Mouse (Mus musculus) embryonic fibroblast, embryonic 13.5 days (primary cell): Measurements from ENCODE around the gene Gm45337. TPM values are rescaled to one million over a fixed set of nuclear protein-coding genes. Genes with fewer than 3 reads are reported as not detected.
"Not testable (repeated sequence)": the region's sequence is repeated elsewhere in the genome, so short reads cannot be mapped to it uniquely, and the experiment has no call there.

Experiments used
- H3K27ac ChIP-seq: 2 replicates; pipeline ENCODE4 v1.5.1; 2012; ENCODE audit warnings: low read length, control low read depth, inconsistent platforms; ENCODE audit not compliant: insufficient read depth
- H3K4me1 ChIP-seq: 2 replicates; pipeline ENCODE4 v1.6.1; 2011; ENCODE audit warnings: low read length; ENCODE audit not compliant: control insufficient read depth, insufficient read depth
- H3K4me3 ChIP-seq: 2 replicates; pipeline ENCODE4 v1.5.1; 2011; ENCODE audit warnings: mild to moderate bottlenecking, control low read depth, low read length; ENCODE audit not compliant: insufficient read depth
- CTCF ChIP-seq: IDR thresholded peaks from 2 replicates; pipeline ENCODE4 v1.5.1; 2011; ENCODE audit warnings: mild to moderate bottlenecking, control low read depth, low read length, moderate library complexity, borderline replicate concordance; ENCODE audit not compliant: insufficient read depth
- POLR2A ChIP-seq: IDR thresholded peaks from 2 replicates; pipeline ENCODE4 v1.6.1; 2011; ENCODE audit warnings: low read depth, mild to moderate bottlenecking, control low read depth, low read length, moderate library complexity
- polyA plus RNA-seq: library from polyadenylated mRNA; stranded (reverse); fragments of >200 nt; gene quantifications from 2 replicates; pipeline ENCODE4 v1.2.4, GENCODE M21; 2011; ENCODE audit warnings: low read depth; ENCODE audit not compliant: missing spikeins, insufficient read length

The Gm45337 gene
- not detected in 2 replicates for polyA plus RNA-seq

GRCm38 (mm10) chr7:142144507-142144906, at the start of gene Gm45337:
TSS of gene Gm45337 (minus strand) at chr7:142144607.
- no peak within 1 kb of the TSS for H3K4me3 ChIP-seq
- no peaks in the 10 kb centered on the region for H3K4me1 ChIP-seq
- H3K27ac ChIP-seq: no peak within 1 kb of the TSS
- TF ChIP-seq POLR2A (no peak), CTCF (no peak)

GRCm38 (mm10) chr7:142190289-142190688, 45.9 kb upstream of the Gm45337 start, which contains the start of gene Gm10153:
TSS of gene Gm10153 (minus strand) at chr7:142190389.
- H3K4me1 ChIP-seq: no peaks in the 10 kb centered on the region
- TF ChIP-seq POLR2A (no peak), CTCF (no peak)
- no peak within 1 kb of the TSS for H3K27ac ChIP-seq
- no peak within 1 kb of the TSS for H3K4me3 ChIP-seq

- Histone ChIP-seq H3K27ac (no peak overlapping the region), H3K4me1 (no peaks in the 10 kb centered on the region), H3K4me3 (no peak overlapping the region)
- TF ChIP-seq CTCF: no peak
- no peak for TF ChIP-seq POLR2A
Measured at GRCm38 (mm10) chr7:142188156-142188555, 43.7 kb upstream of the Gm45337 start.

- Histone ChIP-seq H3K4me1 (no peaks in the 10 kb centered on the region), H3K27ac (no peak overlapping the region), H3K4me3 (no peak overlapping the region)
- no peak for TF ChIP-seq POLR2A
- no peak for TF ChIP-seq CTCF
Measured at GRCm38 (mm10) chr7:142181021-142181420, 36.6 kb upstream of the Gm45337 start.

GRCm38 (mm10) chr7:142178685-142179084, 34.3 kb upstream of the Gm45337 start:
- no peak overlapping the region for H3K4me3 ChIP-seq
- no peaks in the 10 kb centered on the region for H3K4me1 ChIP-seq
- no peak for TF ChIP-seq CTCF
- no peak for TF ChIP-seq POLR2A
- H3K27ac ChIP-seq: no peak overlapping the region

GRCm38 (mm10) chr7:142175905-142176304, 31.5 kb upstream of the Gm45337 start, which contains the start of gene Krtap5-2:
TSS of gene Krtap5-2 (minus strand) at chr7:142176005.
- not testable (repeated sequence) for H3K4me3 ChIP-seq, H3K4me1 ChIP-seq, H3K27ac ChIP-seq

- Histone ChIP-seq H3K4me3 (no peak overlapping the region), H3K27ac (no peak overlapping the region), H3K4me1 (no peaks in the 10 kb centered on the region)
- TF ChIP-seq CTCF: no peak
- no peak for TF ChIP-seq POLR2A
Measured at GRCm38 (mm10) chr7:142169836-142170235, 25.4 kb upstream of the Gm45337 start.

GRCm38 (mm10) chr7:142165639-142166038, 21.2 kb upstream of the Gm45337 start, which contains the start of gene Gm4553:
TSS of gene Gm4553 (minus strand) at chr7:142165739.
- not testable (repeated sequence) for H3K4me1 ChIP-seq, H3K4me3 ChIP-seq, H3K27ac ChIP-seq

- H3K4me3 ChIP-seq: no peak overlapping the region
- H3K4me1 ChIP-seq: no peaks in the 10 kb centered on the region
- H3K27ac ChIP-seq: no peak overlapping the region
- TF ChIP-seq POLR2A: no peak
- TF ChIP-seq CTCF: no peak
Measured at GRCm38 (mm10) chr7:142159366-142159765, 15.0 kb upstream of the Gm45337 start.

GRCm38 (mm10) chr7:142157013-142157412, 12.6 kb upstream of the Gm45337 start, which contains the start of gene Gm29735:
TSS of gene Gm29735 (minus strand) at chr7:142157113.
- H3K4me3 ChIP-seq, H3K27ac ChIP-seq, H3K4me1 ChIP-seq: not testable (repeated sequence)

GRCm38 (mm10) chr7:142155308-142155707, 10.9 kb upstream of the Gm45337 start:
- no peak overlapping the region for H3K27ac ChIP-seq
- no peaks in the 10 kb centered on the region for H3K4me1 ChIP-seq
- H3K4me3 ChIP-seq: no peak overlapping the region
- TF ChIP-seq POLR2A (no peak), CTCF (no peak)
